Mouse (Mus musculus) stomach, embryonic 14.5 days (tissue): ENCODE results near the gene Slc22a20. TPM values are rescaled to one million over a fixed set of nuclear protein-coding genes. Genes with fewer than 3 reads are reported as not detected.
A peak's percentile ranks its signal among the peaks of the same experiment; 100 is the strongest.

ENCODE experiments used
- ATAC-seq: fragments of 200-750 bp; cut with Nextera tagmentation; 2 replicates; pipeline ENCODE4 v1.8.0; 2017; ENCODE audit warnings: low read depth, moderate TSS enrichment; ENCODE audit not compliant: insufficient number of reproducible peaks, insufficient read depth, low FRiP score
- H3K27ac ChIP-seq: fragments of 300-500 bp; sonication (generic); 2 replicates; pipeline ENCODE4 v1.5.1; 2014; ENCODE audit warnings: mild to moderate bottlenecking, low read length, moderate library complexity, mixed read lengths
- H3K27me3 ChIP-seq: fragments of 300-500 bp; sonication (generic); 2 replicates; pipeline ENCODE4 v1.6.1; 2014; ENCODE audit warnings: low read length, control low read depth, mixed read lengths; ENCODE audit not compliant: control insufficient read depth, insufficient read depth
- H3K36me3 ChIP-seq: fragments of 300-500 bp; sonication (generic); 2 replicates; pipeline ENCODE4 v1.6.1; 2014; ENCODE audit warnings: mild to moderate bottlenecking, control low read depth, low read length, moderate library complexity, mixed read lengths; ENCODE audit not compliant: control insufficient read depth, insufficient read depth
- H3K4me1 ChIP-seq: fragments of 300-500 bp; sonication (generic); 2 replicates; pipeline ENCODE4 v1.6.1; 2014; ENCODE audit warnings: low read length, control low read depth, mixed read lengths; ENCODE audit not compliant: control insufficient read depth, insufficient read depth
- H3K4me2 ChIP-seq: fragments of 300-500 bp; sonication (generic); replicated peaks from 2 replicates; pipeline ENCODE4 v1.6.1; 2014; ENCODE audit warnings: low read depth, low read length, control low read depth
- H3K4me3 ChIP-seq: fragments of 300-500 bp; sonication (generic); 2 replicates; pipeline ENCODE4 v1.5.1; 2014; ENCODE audit warnings: low read depth, low read length, control low read depth
- H3K9ac ChIP-seq: fragments of 300-500 bp; sonication (generic); replicated peaks from 2 replicates; pipeline ENCODE4 v1.6.1; 2014; ENCODE audit warnings: low read depth, mild to moderate bottlenecking, control low read depth, low read length, moderate library complexity, mixed read lengths
- H3K9me3 ChIP-seq: fragments of 300-500 bp; sonication (generic); 2 replicates; pipeline ENCODE4 v1.6.1; 2016; ENCODE audit warnings: low read depth, low read length, control low read depth; ENCODE audit not compliant: control insufficient read depth
- WGBS: fragments of 180-500 bp; shearing (Covaris S2); extraction: QIAGEN DNeasy Blood & Tissue Kit; methylation state at CpG from one replicate; pipeline ENCODE4 v1.1.7; 2014; 5-methylcytosine and 5-hydroxymethylcytosine counted together
- polyA plus RNA-seq: library from polyadenylated mRNA; unstranded; fragments of >200 nt; fragmentation: Nextera tagmentation; extraction: Ambion mirVana; gene quantifications from 2 replicates; pipeline ENCODE4 v1.2.1, GENCODE M21; 2014

Gene Slc22a20
- polyA plus RNA-seq, 1 experiment from 2014 or later, result not detected

- no peaks in the 10 kb centered on the region for H3K27me3 ChIP-seq
- H3K9ac ChIP-seq, result no peak overlapping the region
- H3K4me3 ChIP-seq, result no peak overlapping the region
- ATAC-seq, result no peak; the same call in 1 of the 2 replicates
- peaks cover 23% of the 10 kb centered on the region for H3K4me1 ChIP-seq
- H3K9me3 ChIP-seq, result no peaks in the 10 kb centered on the region
- peaks cover 3% of the 10 kb centered on the region; the same call in 1 of the 2 replicates for H3K36me3 ChIP-seq
- WGBS, result 59% methylated on average over 5 of the region's 5 CpGs
- H3K4me2 ChIP-seq, result no peak overlapping the region
- H3K27ac ChIP-seq, result peak overlapping the region; percentile 1; the same call in 1 of the 2 replicates
Observed at GRCm38 (mm10) chr19:5935691-5936090, 50.3 kb downstream of the Slc22a20 start.

GRCm38 (mm10) chr19:5935266-5935665 is 50.7 kb downstream of the Slc22a20 start:
- Histone ChIP-seq H3K27me3 (no peaks in the 10 kb centered on the region), H3K9me3 (no peaks in the 10 kb centered on the region), H3K4me2 (no peak overlapping the region), H3K36me3 (peaks cover 2% of the 10 kb centered on the region; the same call in 1 of the 2 replicates), H3K4me1 (peaks cover 23% of the 10 kb centered on the region), H3K9ac (no peak overlapping the region), H3K27ac (peak overlapping the region; percentile 1; the same call in 1 of the 2 replicates), H3K4me3 (no peak overlapping the region)
- 15% methylated on average over 3 of the region's 3 CpGs for WGBS
- peak; percentile 79 for ATAC-seq

GRCm38 (mm10) chr19:5929634-5930596 is 56.0 kb downstream of the Slc22a20 start:
- peak overlapping the region; percentile 66 for H3K27ac ChIP-seq
- H3K4me1 ChIP-seq, result peaks cover 16% of the 10 kb centered on the region
- H3K9me3 ChIP-seq, result no peaks in the 10 kb centered on the region
- H3K36me3 ChIP-seq, result no peaks in the 10 kb centered on the region
- no peak overlapping the region for H3K9ac ChIP-seq
- 48% methylated on average over 14 of the region's 14 CpGs for WGBS
- H3K4me2 ChIP-seq, result no peak overlapping the region
- ATAC-seq, result peak; percentile 38; the same call in 1 of the 2 replicates
- no peaks in the 10 kb centered on the region for H3K27me3 ChIP-seq
- no peak overlapping the region for H3K4me3 ChIP-seq

GRCm38 (mm10) chr19:5928546-5928945 is 57.4 kb downstream of the Slc22a20 start:
- H3K9ac ChIP-seq, result no peak overlapping the region
- 69% methylated on average over 3 of the region's 3 CpGs for WGBS
- H3K27ac ChIP-seq, result no peak overlapping the region
- H3K27me3 ChIP-seq, result no peaks in the 10 kb centered on the region
- H3K4me2 ChIP-seq, result no peak overlapping the region
- H3K4me3 ChIP-seq, result no peak overlapping the region
- no peaks in the 10 kb centered on the region for H3K36me3 ChIP-seq
- no peak for ATAC-seq
- H3K9me3 ChIP-seq, result no peaks in the 10 kb centered on the region
- H3K4me1 ChIP-seq, result peaks cover 18% of the 10 kb centered on the region

GRCm38 (mm10) chr19:5928104-5928503 is 57.8 kb downstream of the Slc22a20 start:
- H3K27ac ChIP-seq, result no peak overlapping the region
- WGBS, result 66% methylated on average over 6 of the region's 6 CpGs
- H3K36me3 ChIP-seq, result no peaks in the 10 kb centered on the region
- no peaks in the 10 kb centered on the region for H3K9me3 ChIP-seq
- no peak overlapping the region for H3K9ac ChIP-seq
- H3K4me1 ChIP-seq, result peaks cover 19% of the 10 kb centered on the region
- no peak overlapping the region for H3K4me2 ChIP-seq
- ATAC-seq, result no peak
- no peak overlapping the region for H3K4me3 ChIP-seq
- no peaks in the 10 kb centered on the region for H3K27me3 ChIP-seq

- H3K9ac ChIP-seq, result no peak overlapping the region
- H3K9me3 ChIP-seq, result no peaks in the 10 kb centered on the region
- H3K4me2 ChIP-seq, result no peak overlapping the region
- H3K27me3 ChIP-seq, result no peaks in the 10 kb centered on the region
- WGBS, result 63% methylated on average over 8 of the region's 8 CpGs
- no peak overlapping the region for H3K4me3 ChIP-seq
- H3K36me3 ChIP-seq, result no peaks in the 10 kb centered on the region
- H3K27ac ChIP-seq, result no peak overlapping the region
- peaks cover 19% of the 10 kb centered on the region for H3K4me1 ChIP-seq
- no peak for ATAC-seq
Observed at GRCm38 (mm10) chr19:5927532-5927931, 58.4 kb downstream of the Slc22a20 start.

- H3K27ac ChIP-seq, result no peak overlapping the region
- peaks cover 22% of the 10 kb centered on the region for H3K4me1 ChIP-seq
- 83% methylated on average over 11 of the region's 11 CpGs for WGBS
Observed at GRCm38 (mm10) chr19:5927026-5927425, 58.9 kb downstream of the Slc22a20 start.

GRCm38 (mm10) chr19:5925311-5925855 is 60.6 kb downstream of the Slc22a20 start:
- WGBS, result 29% methylated on average over 11 of the region's 11 CpGs
- Histone ChIP-seq H3K4me2 (peak overlapping the region; percentile 97), H3K4me1 (peaks cover 29% of the 10 kb centered on the region), H3K27me3 (no peaks in the 10 kb centered on the region), H3K27ac (peak overlapping the region; percentile 34; the same call in 1 of the 2 replicates), H3K9ac (no peak overlapping the region), H3K36me3 (no peaks in the 10 kb centered on the region), H3K9me3 (no peaks in the 10 kb centered on the region), H3K4me3 (peak overlapping the region; percentile 45)
- ATAC-seq, result no peak

More at GRCm38 (mm10) chr19:5927026-5927425, 58.9 kb downstream of the Slc22a20 start:
- Histone ChIP-seq H3K4me3 (no peak overlapping the region), H3K4me2 (no peak overlapping the region), H3K9me3 (no peaks in the 10 kb centered on the region), H3K27me3 (no peaks in the 10 kb centered on the region), H3K9ac (no peak overlapping the region), H3K36me3 (no peaks in the 10 kb centered on the region)
- no peak for ATAC-seq
